Mouse (Mus musculus) ovary, adult 18-20 months (tissue): Measurements from ENCODE around the gene Pskh1.

ENCODE experiments used
- DNase-seq: peaks from one replicate; pipeline ENCODE4 v3.0.0; 2022; ENCODE audit warnings: low spot score, mixed read lengths

The Pskh1 gene

GRCm38 (mm10) chr8:105893339-105893738 lies 6.9 kb upstream of the Pskh1 start, which contains the start of gene Nrn1l:
Gene Nrn1l, plus strand, starts transcription at chr8:105893567.
- DNase-seq: peak; percentile 39

GRCm38 (mm10) chr8:105897801-105898480 lies 2.3 kb upstream of the Pskh1 start:
- DNase-seq: no peak

GRCm38 (mm10) chr8:105900941-105901616 lies 838 bp downstream of the Pskh1 start:
- DNase-seq: no peak

DNA sequence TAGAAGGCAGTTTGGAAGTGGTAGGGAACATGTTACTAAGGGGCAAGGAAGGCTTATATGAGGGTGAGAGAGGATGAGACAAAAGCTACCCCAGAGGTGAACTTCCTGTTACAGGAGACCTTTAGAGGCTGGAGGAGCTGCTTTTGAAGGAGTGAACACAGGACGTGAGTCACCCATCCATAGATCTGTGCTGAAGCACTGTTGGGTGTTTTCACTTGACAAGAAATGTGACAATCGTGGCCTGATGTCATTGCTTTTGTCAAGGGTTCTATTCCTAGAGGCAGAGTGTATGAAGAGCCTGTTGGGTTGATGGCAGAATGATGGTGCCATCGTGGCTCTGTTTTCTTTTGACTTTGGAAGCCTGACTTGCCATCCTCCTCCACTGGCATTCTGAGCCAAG lies 19.1 kb downstream of the Pskh1 start:
- DNase-seq: no peak

DNA sequence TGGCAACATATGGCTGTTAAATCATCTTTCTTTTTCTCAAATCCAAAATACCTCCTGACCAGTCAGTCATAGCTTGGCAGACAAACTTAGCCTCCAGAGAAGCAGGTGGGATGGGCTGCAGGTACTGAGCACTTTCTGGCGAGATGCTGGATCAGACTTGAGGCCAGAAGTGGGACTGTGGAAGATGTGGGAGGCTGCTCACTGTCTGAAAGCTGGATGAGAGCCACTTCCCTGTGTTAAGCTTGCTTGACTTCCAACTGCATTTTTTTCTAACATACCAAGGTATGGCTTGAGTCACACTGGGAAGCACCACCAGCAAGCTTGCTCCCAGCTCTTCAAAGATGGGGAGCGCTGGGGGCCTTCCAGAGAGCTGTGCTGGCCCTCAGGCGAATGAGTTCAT lies 24.9 kb downstream of the Pskh1 start:
- no peak for DNase-seq

DNA sequence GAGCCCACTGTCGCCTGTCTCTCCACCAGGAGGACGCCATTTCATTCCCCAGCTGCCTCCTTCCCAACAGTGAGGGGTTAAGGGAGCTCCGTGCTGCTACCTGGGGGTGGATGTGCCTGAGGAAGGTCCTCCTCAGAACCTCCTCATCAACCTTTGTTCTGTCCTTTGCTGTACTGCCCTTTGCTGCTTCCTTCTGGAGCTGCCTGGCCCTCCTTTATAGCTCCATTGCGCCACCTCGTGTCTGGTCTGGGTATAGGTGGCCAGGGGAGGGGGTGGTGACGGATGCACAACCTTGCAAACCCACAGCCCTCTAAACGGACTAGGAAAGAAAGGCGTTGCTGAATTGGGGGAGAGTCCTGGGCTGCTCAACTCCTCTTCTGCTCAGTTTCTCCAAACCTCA lies 30.4 kb downstream of the Pskh1 start:
- DNase-seq: peak; percentile 59

DNA sequence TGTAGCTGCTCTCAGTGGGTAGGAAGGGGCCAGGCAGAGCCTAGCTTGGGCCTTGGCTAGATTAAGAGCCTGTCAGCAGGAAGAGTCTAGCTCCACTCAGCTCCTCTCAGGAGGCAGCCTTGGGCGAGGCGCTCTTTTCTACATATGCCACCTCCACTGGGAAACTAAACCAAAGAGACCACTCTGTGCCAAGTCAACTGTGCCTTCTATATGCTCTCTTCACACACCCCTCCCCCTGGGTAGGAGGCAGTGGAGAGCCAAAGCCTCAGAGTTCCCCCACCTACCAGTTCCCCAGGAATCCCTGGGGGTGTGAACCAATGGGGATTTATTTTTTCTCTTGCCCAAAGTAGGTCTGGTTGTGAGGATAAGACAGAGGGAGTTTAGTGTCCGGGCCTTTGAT lies 31.0 kb downstream of the Pskh1 start:
- DNase-seq: no peak

DNA sequence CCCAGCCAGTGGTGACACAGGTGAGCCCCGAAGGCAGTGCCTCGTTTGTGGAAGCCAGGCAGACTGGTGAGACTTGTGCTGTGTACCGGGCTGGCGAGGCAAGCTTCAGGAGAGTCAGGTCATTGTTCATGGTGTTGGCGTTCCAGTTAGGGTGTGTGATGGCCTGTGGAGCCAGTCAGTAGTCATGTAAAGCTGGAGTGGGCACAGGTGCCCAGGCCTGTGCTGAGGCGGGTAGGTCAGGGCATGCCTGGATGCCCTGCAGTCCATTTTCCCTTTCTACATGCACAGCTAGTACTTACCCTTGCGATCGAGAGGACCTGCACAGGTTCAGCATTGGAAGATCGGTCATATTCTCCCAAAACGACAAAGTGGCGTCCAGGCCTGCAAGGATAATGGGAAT lies 32.3 kb downstream of the Pskh1 start:
- no peak for DNase-seq

DNA sequence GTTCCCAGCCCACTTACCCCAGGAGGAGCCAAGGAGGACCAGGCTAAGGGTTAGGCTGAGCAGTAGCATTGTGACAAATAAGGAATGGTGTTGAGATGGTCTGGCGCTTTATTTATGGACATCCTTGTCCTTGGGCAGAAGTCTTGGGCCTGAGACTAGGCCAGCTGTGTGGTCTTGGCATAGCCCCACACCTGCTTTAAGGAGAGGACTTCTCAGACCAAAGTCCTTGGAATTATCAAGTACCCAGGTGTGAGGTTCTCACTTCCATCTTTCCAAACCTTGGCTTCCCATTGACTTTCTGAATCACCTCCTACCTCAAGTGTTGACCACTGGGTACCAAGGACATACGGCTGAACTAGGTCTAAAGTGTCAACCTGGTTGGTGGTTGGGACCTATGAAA lies 33.5 kb downstream of the Pskh1 start, which contains the start of gene Ctrl:
Ctrl (minus strand) TSS at position 101 of the 400 bp plus-strand sequence.
- no peak for DNase-seq

DNA sequence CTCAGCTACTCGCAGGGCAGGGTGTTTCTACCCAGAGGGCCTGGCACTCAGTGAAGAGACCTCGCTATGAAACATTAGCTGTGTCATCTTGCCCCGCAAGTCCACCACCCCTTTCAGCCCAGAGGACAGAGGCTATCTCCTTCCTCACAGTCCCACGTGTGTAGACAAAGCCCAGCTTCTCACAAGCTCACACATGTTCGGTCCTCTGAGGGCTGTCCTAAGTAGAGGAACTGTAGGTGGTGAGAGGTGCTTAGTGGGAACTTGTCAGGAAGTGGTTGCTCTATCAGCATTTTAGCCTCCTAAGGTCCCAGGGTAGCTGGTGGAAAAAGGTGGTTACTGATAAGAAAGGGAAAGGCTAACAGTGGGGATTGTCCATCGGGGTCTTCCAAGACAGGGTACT lies 34.9 kb downstream of the Pskh1 start:
- DNase-seq: no peak

DNA sequence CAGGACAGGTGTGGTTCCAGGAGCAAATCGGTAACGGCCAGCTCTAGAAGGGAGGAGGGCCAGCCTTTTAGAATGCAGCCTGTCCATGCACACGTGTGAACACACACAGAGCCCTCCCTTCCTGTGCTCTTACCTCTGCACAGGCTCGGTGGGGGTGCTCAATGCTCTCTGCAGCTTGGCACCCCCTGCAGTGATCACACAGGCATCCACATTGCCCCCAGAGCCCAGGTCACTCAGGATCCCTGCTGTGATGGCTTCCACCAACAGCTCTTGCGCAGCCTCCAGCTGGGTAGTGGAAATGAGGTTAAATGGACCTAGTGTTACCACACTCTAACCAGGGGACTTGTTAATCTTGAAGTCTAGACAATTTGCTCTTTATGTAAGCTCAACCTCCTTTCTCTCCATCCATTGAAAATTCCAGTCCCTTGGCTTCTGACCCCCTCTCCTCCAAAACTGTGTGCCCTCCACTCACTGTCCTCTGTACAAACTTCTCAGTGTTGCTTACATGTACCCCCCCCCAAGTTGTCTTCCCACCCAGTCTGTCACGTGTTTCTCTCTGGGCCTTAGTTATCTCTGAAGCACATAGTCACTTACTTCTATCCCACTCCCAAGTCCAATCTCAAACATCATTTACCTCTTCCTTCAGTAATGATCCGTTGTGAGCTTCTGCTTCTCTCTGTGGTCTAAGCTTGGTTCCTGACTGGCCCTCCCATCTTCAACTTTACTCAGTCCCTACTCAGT lies 35.8 kb downstream of the Pskh1 start:
- no peak for DNase-seq

DNA sequence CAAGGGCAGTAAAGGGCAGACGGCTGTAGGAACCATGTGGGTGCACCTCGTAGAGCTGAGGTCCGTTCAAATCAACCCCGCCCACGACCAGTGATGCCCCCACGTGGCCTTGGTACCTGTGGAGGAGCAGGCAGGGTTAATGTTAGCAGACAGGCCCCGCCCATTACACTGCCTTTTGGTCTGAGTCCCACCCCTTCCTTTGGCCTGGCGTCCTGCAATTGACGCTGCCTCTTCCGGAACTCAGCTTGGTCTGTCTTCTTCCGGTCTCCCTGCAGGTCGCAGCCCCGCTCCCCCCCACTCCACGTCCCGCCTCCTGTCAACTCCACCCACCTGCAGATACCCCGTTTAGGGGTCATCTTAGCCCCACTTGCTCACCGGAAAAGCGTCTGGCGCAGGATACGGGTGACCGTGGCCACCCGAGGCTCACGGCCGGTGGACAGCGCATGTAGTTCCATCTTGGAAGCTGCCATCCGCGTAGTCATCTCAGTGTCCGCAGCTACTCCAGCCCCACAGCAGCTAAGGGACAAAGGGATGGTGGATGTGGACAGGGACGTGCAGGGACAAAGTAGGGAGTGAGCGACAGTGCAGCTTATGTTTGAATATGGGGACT lies 36.7 kb downstream of the Pskh1 start:
- DNase-seq: peak; percentile 88

- DNase-seq: peak; percentile 34
These were observed 37.5 kb downstream of the Pskh1 start for GRCm38 (mm10) chr8:105937496-105938305.

DNA sequence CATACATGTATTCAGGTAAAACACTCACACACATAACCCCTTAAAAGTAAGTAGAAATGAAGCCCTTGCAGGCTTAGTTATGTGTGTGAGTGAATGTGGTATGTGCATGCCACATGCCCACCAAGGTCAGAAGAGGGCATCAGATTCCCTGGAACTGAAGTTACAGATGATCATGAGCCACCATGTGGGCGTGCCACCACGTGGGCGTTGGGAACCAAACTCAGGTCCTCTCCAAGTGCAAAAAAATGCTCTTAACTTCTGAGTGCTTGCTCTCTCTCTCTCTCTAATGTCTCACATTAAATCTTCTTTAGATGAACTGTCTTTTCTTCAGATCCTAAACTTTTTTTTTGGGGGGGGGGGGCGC lies 38.0 kb downstream of the Pskh1 start, which contains the start of gene Psmb10:
Psmb10 (minus strand) TSS at position 139 of the 364 bp plus-strand sequence.
- DNase-seq: no peak

- DNase-seq: no peak
These were observed 41.8 kb downstream of the Pskh1 start for GRCm38 (mm10) chr8:105942026-105942425.

DNA sequence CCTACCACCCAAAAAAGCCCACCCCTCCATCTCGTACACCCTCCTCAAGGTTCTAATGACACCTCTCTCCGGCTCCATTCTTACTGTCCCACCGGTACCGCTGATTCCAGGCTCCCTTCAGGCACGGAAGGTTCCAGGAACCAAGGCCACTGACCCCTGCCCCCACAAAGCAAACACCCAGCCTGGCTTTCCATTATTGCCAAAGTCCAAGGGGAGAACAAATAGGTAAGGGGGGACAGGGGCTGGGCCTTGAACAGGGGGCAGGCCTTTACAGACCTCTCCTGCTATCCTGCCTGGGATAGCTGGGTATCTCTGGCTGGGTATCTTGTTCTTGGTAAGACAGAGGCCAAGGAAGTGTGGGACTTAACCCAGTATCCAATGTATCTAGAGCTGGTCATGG lies 42.3 kb downstream of the Pskh1 start:
- DNase-seq: no peak

GRCm38 (mm10) chr8:105943321-105943739 lies 43.1 kb downstream of the Pskh1 start, which contains the start of gene Lcat:
Gene Lcat, minus strand, starts transcription at chr8:105943382.
- DNase-seq: no peak

DNA sequence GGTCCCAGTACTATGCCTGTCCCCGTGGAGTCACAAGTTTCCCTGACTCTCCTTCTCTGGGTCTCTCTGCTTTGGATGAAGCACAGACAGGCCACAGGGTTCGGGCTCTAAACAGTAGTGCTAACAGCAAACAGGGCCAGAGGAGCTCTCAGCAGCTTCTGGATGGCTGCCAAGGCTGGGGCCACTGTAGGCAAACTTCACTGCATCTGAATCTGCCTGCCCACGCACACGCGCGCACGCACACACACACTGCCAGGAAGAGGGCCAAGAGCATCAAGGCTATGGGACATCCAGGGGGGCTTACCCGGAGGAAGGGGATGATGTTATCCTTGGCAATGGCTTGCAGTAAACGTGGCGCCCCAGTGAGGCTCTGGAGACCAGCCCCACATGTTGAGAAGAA lies 49.1 kb downstream of the Pskh1 start:
- DNase-seq: peak; percentile 43

DNA sequence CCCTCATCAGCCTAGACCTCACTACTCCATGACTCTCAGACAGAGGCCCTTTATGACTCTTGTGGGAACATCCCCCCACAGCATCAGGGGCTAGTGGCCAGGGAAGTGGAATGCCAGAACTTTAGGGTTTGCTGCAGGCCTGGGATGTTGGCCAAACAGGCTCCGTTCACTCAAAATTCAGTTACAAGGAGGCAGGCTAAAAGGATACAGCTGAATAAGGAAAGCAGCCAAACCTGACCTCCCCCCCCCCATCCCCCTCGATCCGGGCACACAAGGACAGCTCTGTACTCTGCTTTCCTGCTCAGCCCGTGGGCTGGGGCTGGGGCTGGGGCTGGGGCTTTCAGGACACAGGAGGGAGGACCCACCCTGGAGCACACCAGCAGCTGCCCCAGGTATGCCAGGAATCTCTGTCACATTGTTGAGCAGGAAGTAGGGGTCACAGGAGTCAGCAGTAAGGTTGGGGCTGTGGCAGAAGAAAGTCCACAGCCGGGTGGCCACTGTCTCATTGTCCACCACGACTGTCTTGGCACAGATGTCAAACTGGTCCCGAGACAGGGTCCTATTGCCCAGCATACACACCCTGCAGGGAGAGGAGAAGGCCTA lies 50.9 kb downstream of the Pskh1 start:
- no peak for DNase-seq

- DNase-seq: no peak
These were observed 56.3 kb downstream of the Pskh1 start for GRCm38 (mm10) chr8:105956556-105956955.

DNA sequence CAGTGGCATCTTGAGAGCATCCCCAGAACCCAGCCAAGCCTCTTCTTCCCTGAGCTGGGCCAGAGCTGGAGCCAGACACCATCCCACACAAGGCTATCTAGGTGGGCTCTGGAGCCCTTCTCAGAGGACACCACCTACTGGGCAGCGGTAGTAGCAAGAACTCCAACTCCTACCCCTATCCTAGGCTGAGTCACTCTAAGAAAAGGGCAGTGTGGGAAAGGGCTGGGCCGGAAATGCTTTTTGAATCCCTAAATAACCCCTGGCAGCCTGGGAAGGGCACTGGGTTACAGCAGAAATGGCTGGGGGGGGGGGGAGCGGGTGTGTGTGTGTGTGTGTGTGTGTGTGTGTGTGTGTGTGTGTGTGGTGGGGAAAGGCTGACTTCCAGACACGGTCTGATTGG lies 57.6 kb downstream of the Pskh1 start:
- no peak for DNase-seq
